Mouse (Mus musculus) kidney, postnatal 36 days (tissue): Measurements from ENCODE around the gene Prrg2.
A peak's percentile ranks its signal among the peaks of the same experiment; 100 is the strongest.

ENCODE experiments used
- DNase-seq, 2 experiments: peaks; one replicate each; pipeline ENCODE4 v3.0.0; 2021 to 2022; ENCODE audit warnings: mixed read lengths in 2 of 2

The Prrg2 gene

GRCm38 (mm10) chr7:45030857-45031256, 31.6 kb downstream of the Prrg2 start:
- no peak for DNase-seq

- DNase-seq: no peak
Observed at GRCm38 (mm10) chr7:45029995-45030394, 32.5 kb downstream of the Prrg2 start.

GRCm38 (mm10) chr7:45028351-45028750, 34.1 kb downstream of the Prrg2 start:
- no peak for DNase-seq

GRCm38 (mm10) chr7:45027761-45028160, 34.7 kb downstream of the Prrg2 start:
- no peak for DNase-seq

- DNase-seq: no peak
Observed at GRCm38 (mm10) chr7:45026256-45026655, 36.2 kb downstream of the Prrg2 start.

- DNase-seq: no peak
Observed at GRCm38 (mm10) chr7:45025601-45026220, 36.8 kb downstream of the Prrg2 start.

- no peak for DNase-seq
Observed at GRCm38 (mm10) chr7:45024281-45025248, 37.9 kb downstream of the Prrg2 start.

GRCm38 (mm10) chr7:45023711-45024110, 38.8 kb downstream of the Prrg2 start:
- peak; percentile 21 to 50 for DNase-seq

- no peak for DNase-seq
Observed at GRCm38 (mm10) chr7:45020225-45020624, 42.3 kb downstream of the Prrg2 start.

- peak; percentile 75 to 85 for DNase-seq
Observed at GRCm38 (mm10) chr7:45019031-45019571, 43.4 kb downstream of the Prrg2 start.

- DNase-seq: peak; percentile 90 to 99
Observed at GRCm38 (mm10) chr7:45017242-45018061, 45.0 kb downstream of the Prrg2 start, which contains the start of gene Rras. Gene Rras, plus strand, starts transcription at chr7:45017961.

- DNase-seq: no peak
Observed at GRCm38 (mm10) chr7:45016761-45017160, 45.7 kb downstream of the Prrg2 start.

GRCm38 (mm10) chr7:45015957-45016612, 46.4 kb downstream of the Prrg2 start, which contains the start of gene Scaf1:
Gene Scaf1, minus strand, starts transcription at chr7:45016363.
- DNase-seq: peak; percentile 99 to 100

- no peak for DNase-seq
Observed at GRCm38 (mm10) chr7:45015344-45015956, 47.0 kb downstream of the Prrg2 start.

GRCm38 (mm10) chr7:45014096-45014451, 48.4 kb downstream of the Prrg2 start:
- no peak for DNase-seq

GRCm38 (mm10) chr7:45013366-45014095, 48.9 kb downstream of the Prrg2 start:
- no peak for DNase-seq

- no peak for DNase-seq
Observed at GRCm38 (mm10) chr7:45012824-45013223, 49.7 kb downstream of the Prrg2 start.

- no peak for DNase-seq
Observed at GRCm38 (mm10) chr7:45012011-45012410, 50.5 kb downstream of the Prrg2 start.

GRCm38 (mm10) chr7:45008411-45008810, 54.1 kb downstream of the Prrg2 start:
- no peak for DNase-seq

- DNase-seq: no peak
Observed at GRCm38 (mm10) chr7:45007846-45008245, 54.6 kb downstream of the Prrg2 start.

GRCm38 (mm10) chr7:45007141-45007540, 55.3 kb downstream of the Prrg2 start:
- no peak for DNase-seq
